8 mouse cellular contexts compared by ENCODE assay signal in genomic region chr1:180568761-180569452, GRCm38 (mm10). TPM values are rescaled to one million over a fixed set of nuclear protein-coding genes. Genes with fewer than 3 reads are reported as not detected.
DNase-seq lines count a peak whose midpoint lies in the region; ATAC-seq and TF ChIP-seq lines count a peak whose summit lies in the region.

Gene Parp1, plus strand, starts transcription at chr1:180568924.

- H3K27ac ChIP-seq in hindbrain, embryonic 14.5 days: peak within 1 kb of the TSS; percentile 91

- in situ Hi-C loops in Patski (cut with MboI; ENCODE audit: low pct_unique_long_range_greater_than_20kb): no loop called here

- POLR2A ChIA-PET in Patski (lab: Charles Lee): interaction anchor here (0.7 kb wide), 1 partner anchor 208 kb away, joined by 3 read pairs; no protein-coding TSS in a partner anchor

- CTCF ChIA-PET in Patski (lab: Charles Lee): no interaction called here

- H3K9ac ChIP-seq in hindbrain, embryonic 14.5 days: peak within 1 kb of the TSS; percentile 84

- peaks cover 24% of the 10 kb centered on the region for H3K4me1 ChIP-seq in hindbrain, embryonic 14.5 days (replicated peaks; ENCODE audit: control insufficient read depth, insufficient read depth, low read length)

- no peak for TF ChIP-seq CTCF in Patski (IDR thresholded peaks at IDR 0.05)

- H3K9me3 ChIP-seq in hindbrain, embryonic 14.5 days (ENCODE audit: control insufficient read depth, low read length): no peaks in the 10 kb centered on the region

- H3K36me3 ChIP-seq in hindbrain, embryonic 14.5 days (replicated peaks; ENCODE audit: control insufficient read depth, insufficient read depth): peaks cover 10% of the 10 kb centered on the region

- peak within 1 kb of the TSS; percentile 92 for H3K4me3 ChIP-seq in hindbrain, embryonic 14.5 days (replicated peaks; ENCODE audit: low read length)

- peaks cover 6% of the 10 kb centered on the region for H3K27me3 ChIP-seq in Patski
- no peaks in the 10 kb centered on the region for H3K27me3 ChIP-seq in hindbrain, embryonic 14.5 days (ENCODE audit: control insufficient read depth, insufficient read depth, low read length)

- under 1% methylated on average over 67 of the region's 67 CpGs for WGBS in hindbrain, embryonic 14.5 days

- peak; percentile 67 for ATAC-seq in Patski
- ATAC-seq in hindbrain, embryonic 14.5 days (ENCODE audit: low FRiP score): peak; percentile 98

- DNase-seq in Patski (ENCODE audit: low read depth, low spot score): peak; percentile 28
- peak; percentile 97 to 98 for DNase-seq in cerebellum, postnatal 14 days
- DNase-seq in frontal cortex, postnatal 25 days (ENCODE audit: low spot score in 2 of 2): peak; percentile 91 to 92
- DNase-seq in hindbrain, embryonic 14.5 days (ENCODE audit: low spot score): peak; percentile 95
- DNase-seq in layer of hippocampus, postnatal 36 days: peak; percentile 98
- peak; percentile 97 for DNase-seq in lung, postnatal 36 days
- DNase-seq in retina, postnatal 1 day: peak; percentile 96
- peak; percentile 93 to 98 for DNase-seq in urinary bladder, adult 18-20 months (ENCODE audit: low spot score in 2 of 2)

- H3K4me2 ChIP-seq in hindbrain, embryonic 14.5 days (replicated peaks): peak within 1 kb of the TSS; percentile 97

RNA-seq across cellular contexts. Expression of gene Parp1, which starts in this region (rescaled TPM):
- polyA plus RNA-seq in Patski (2021): 99.1 TPM
- 85.4 and 86.8 TPM in 2 replicates for polyA plus RNA-seq in hindbrain, embryonic 14.5 days (2014; fragmentation: Nextera tagmentation; extraction: Ambion mirVana)
- 100 to 1,000 TPM; 131 to 151 TPM for total RNA-seq in layer of hippocampus, postnatal 36 days (2021)

Comparison
In these comparisons a context has a peak if more than half of its experiments do, and no peak if none do; other contexts are left out.
1. Peak in every context shown above with its lines: DNase-seq, ATAC-seq, H3K4me3 ChIP-seq and H3K27ac ChIP-seq.
2. DNase-seq: peak in every context shown above with its lines; median percentile 98 in layer of hippocampus, postnatal 36 days; 98 in cerebellum, postnatal 14 days; 97 in lung, postnatal 36 days; 96 in retina, postnatal 1 day; 96 in urinary bladder, adult 18-20 months; 95 in hindbrain, embryonic 14.5 days; 92 in frontal cortex, postnatal 25 days; 28 in Patski.